Mouse (Mus musculus): ENCODE results near the gene Usp29.
"Not testable (repeated sequence)": the region's sequence is repeated elsewhere in the genome, so short reads cannot be mapped to it uniquely, and the experiment has no call there.

The Usp29 gene

DNA sequence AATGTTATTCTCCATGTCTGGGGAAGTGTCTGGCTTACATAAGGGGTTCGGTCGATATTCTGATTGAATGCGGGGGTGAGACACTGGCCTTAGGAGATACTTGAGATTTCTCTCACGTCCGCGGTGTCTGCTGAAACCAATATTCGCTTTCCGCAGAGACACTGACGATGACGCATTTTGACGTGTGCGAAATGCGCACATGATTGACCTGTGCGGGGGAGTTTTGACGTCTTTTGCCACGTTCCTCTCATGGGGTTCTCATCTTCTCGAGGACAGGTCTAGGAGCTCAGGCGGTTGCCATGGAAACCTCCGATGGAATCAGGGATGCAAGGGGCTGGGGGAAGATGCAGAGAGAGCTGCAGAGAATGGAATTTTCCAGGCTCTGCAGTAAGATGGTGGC lies 144.1 kb downstream of the Usp29 start:
- DNase-seq (ENCODE audit: low spot score in 2 of 2): no peak

DNA sequence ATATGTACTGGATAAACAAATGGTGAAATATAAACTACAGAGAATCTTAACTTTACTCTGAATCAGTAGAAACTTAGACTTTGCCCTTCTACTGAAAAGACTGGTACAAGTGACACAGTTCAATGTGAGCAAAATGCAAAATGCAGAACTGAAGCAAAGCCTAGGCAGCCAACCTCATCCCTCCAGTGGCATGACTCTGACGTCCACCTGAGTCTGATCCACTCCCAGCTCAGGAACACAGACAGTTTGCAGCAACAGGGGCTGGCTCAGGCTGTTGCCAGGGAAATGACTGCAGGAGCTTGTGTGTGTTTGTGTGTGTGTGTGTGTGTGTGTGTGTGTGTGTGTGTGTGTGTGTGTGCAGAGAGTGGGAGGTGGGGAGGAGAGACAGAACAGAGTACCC lies 147.8 kb downstream of the Usp29 start:
- DNase-seq (ENCODE audit: low spot score in 2 of 2): no peak

GRCm38 (mm10) chr7:6878849-6879248 lies 148.5 kb downstream of the Usp29 start:
- DNase-seq (ENCODE audit: low spot score in 2 of 2): not testable (repeated sequence)

- DNase-seq (ENCODE audit: low spot score in 2 of 2): no peak
Observed at GRCm38 (mm10) chr7:6879512-6880164, 149.3 kb downstream of the Usp29 start.

- DNase-seq (ENCODE audit: low spot score in 2 of 2): not testable (repeated sequence)
Observed at GRCm38 (mm10) chr7:6880918-6881317, 150.5 kb downstream of the Usp29 start.

DNA sequence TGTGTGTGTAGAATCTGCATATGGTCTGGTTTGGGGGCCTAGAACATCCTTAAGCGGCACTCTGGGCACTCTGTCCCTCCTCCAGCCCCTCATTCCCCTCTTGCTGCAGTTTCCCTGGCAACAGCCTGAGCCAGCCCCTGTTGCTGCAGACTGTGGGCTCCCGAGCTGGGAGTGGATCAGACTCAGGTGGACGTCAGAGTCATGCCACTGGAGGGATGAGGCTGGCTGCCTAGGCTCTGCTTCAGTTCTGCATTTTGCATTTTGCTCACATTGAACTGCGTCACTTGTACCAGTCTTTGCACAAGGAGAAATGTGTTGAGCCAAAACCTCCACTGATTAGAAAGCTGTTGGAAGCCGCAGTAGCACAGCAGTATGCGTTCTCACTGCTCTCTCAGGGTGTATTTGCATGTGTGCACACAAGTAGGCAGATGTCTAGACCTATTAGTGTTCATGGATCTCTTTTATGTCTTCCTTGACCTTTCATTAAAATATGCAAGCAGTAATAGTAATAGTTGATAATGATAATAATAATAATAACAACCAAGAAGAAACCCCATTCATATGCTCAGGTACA lies 151.2 kb downstream of the Usp29 start:
- DNase-seq (ENCODE audit: low spot score in 2 of 2): no peak

DNA sequence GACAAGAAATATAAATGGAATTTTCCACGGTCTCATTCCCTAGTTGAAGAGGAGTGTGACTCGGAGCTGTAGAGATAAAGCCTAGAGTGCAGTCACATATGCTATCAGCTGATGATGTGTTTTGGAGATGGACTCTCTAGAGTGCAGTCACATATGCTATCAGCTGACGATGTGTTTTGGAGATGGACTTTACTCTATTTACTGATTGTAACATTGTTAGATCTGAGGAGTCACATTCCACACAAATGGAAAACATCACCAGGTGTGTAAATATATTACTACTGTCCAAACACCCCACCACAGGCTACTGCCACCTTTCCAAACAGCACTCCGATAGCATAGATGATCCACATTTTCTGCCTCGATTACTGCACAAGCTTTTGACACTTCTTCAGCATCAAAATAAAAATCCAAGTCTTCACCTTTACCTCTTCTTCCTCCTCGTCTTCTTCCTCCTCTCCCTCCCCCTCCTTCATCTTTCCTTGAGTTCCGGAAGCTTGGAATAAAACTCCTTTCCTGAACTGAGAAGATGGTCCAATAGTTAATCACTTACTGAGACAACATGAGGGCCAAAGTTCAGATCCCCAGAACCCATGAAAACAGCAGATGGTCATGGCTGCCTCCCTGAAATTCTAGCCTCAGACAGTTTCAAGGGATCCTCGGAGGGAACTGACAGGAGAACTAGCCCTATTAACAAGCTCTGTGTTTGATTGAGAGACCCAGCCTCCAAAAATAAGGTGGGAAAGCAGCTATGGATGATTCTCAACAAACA lies 153.2 kb downstream of the Usp29 start:
- DNase-seq (ENCODE audit: low spot score in 2 of 2): no peak

- no peak for DNase-seq (ENCODE audit: low spot score in 2 of 2)
Observed at GRCm38 (mm10) chr7:6885416-6885815, 155.0 kb downstream of the Usp29 start.

- DNase-seq (ENCODE audit: low spot score in 2 of 2): no peak
Observed at GRCm38 (mm10) chr7:6886896-6887295, 156.5 kb downstream of the Usp29 start.

DNA sequence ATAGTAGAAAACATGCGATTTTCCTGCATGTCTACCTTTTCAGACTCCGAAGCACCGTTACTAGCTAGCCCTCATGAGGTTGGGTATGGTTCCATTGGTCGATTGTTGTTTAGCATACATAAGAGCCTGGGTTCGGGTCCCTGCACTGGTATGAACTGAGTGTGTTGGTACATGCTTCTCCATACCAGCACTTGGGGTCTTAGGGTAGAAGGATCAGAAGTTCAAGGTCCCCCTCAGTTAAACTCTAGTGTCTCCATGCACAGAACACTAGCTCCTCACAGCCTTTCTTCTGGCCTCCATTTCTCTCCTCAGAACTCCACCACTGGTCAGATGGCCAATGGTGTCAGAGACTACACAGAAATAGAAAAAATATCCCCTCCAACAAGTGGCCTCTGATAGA lies 159.5 kb downstream of the Usp29 start:
- no peak for DNase-seq (ENCODE audit: low spot score in 2 of 2)

DNA sequence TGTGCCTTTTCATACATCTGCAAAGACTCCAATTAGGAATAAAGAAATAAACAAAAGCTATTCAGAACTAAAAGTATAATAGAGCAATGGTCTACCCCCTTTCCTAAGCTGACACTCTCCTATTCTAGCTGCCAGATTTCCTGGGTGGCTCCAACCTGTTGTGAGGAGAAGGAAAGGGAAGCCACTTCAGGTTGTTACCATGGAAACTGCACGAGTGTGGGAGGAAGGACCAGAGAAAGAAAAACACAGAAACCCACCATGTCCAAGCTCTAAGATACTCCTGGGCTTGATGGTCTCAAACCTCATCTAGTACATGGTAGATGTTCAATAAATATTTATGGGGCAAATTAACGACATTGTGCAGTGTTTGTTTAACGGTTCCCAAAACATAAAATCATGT lies 160.8 kb downstream of the Usp29 start:
- no peak for DNase-seq (ENCODE audit: low spot score in 2 of 2)

- DNase-seq (ENCODE audit: low spot score in 2 of 2): not testable (repeated sequence)
Observed at GRCm38 (mm10) chr7:6897021-6897420, 166.6 kb downstream of the Usp29 start.

- no peak for DNase-seq (ENCODE audit: low spot score in 2 of 2)
Observed at GRCm38 (mm10) chr7:6900672-6901071, 170.3 kb downstream of the Usp29 start.

- DNase-seq (ENCODE audit: low spot score in 2 of 2): no peak
Observed at GRCm38 (mm10) chr7:6903489-6903888, 173.1 kb downstream of the Usp29 start.

DNA sequence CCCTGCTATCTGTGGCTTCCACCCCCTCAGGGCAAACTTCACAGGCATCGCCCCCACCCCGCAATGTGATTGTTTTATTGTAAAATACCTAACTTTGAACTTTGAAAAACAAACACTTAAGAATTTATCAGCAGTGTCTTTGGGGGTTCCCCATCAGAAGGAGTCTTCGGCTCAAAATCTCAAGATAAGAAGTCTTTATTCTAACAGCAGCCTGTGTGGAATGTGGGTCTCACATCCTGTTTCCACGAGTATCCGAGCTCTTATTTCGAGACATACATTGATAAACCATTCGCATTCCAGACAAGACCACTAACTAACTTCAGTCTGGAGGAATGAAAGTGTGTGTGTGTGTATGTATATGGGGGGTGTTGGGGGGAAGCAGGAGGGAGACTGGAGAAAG lies 180.1 kb downstream of the Usp29 start:
- DNase-seq (ENCODE audit: low spot score in 2 of 2): no peak

- no peak for DNase-seq (ENCODE audit: low spot score in 2 of 2)
Observed at GRCm38 (mm10) chr7:6911731-6912130, 181.4 kb downstream of the Usp29 start.

DNA sequence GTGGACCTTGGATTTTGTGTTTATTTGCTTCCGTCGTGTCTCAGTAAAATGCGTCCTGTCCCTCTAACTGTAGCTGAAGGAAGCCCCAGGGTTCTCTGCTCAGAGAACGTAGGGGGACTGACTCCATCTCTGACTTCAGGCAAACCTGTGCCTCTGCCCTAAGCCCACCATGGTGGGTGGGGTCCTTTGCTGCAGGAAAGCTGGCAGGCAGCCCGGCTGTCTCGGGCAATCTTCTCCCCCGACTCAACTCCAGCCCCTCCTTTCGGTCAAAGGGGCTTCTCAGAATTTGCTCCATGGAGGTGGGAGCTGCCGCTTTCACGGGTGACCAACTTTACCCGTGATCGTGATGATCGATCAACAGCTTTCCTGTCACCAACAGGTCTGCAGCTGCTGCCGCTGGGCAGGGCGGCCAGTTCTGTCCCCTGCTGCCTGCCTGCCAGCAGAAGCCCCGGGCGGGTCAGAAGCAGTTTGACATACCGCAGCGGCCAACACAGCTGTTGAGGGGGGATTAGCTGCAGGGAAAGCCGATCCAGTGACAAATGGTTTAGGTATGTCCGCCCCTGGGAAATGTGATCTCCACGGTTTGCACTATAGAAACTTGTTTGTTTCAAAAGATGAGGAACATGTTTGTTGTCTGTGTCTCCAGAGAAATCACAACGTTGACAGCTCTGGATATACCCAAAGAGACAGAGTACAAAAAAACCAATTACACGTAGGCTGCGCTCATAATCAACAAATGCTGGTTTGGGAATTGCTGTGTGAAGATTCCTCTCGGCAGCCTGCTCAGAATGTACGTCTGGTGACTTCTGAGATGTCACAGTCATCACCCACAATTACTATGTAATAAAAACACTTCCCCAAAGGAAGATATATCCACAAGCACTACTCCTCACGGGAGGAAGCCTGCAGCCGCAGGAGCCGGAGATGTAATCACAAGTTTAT lies 183.3 kb downstream of the Usp29 start:
- DNase-seq (ENCODE audit: low spot score in 2 of 2): no peak

DNA sequence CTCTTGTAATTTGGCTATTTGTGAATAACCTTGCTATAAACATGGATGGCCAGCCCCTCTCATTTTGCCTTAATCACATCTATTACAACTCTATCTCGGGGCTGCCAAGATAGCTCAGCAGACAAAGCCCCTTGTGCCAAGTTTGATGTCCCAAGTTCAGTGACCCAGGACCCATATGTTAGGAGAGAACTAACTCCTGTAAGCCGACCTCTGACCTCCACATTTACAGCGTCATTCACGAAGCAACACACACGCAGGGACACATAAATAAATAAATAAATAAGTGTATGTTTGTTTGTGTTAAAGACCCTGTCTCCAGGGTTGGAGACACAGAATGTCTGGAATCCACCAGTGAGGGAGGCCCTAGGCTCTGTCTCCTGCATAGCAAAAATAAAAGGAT lies 186.7 kb downstream of the Usp29 start:
- DNase-seq (ENCODE audit: low spot score in 2 of 2): no peak

DNA sequence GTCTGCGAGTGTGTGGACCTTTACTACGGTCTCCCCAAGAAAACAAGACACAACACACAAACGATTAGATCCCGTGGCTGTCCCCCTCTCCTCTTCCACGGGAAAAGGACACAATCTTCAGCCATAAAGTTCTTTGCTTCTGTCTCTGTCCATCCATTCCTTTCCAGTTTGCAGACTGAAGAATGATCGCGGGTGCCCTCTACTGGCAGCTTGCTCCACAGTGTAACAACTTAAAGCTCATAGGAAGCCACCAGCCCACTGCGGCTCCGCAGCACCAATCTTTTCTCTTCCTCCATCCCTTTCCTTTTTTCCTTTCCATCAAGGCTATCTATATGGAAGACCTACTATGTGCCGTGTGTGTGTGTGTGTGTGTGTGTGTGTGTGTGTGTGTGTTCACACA lies 187.9 kb downstream of the Usp29 start:
- DNase-seq (ENCODE audit: low spot score in 2 of 2): peak; percentile 9 to 61

DNA sequence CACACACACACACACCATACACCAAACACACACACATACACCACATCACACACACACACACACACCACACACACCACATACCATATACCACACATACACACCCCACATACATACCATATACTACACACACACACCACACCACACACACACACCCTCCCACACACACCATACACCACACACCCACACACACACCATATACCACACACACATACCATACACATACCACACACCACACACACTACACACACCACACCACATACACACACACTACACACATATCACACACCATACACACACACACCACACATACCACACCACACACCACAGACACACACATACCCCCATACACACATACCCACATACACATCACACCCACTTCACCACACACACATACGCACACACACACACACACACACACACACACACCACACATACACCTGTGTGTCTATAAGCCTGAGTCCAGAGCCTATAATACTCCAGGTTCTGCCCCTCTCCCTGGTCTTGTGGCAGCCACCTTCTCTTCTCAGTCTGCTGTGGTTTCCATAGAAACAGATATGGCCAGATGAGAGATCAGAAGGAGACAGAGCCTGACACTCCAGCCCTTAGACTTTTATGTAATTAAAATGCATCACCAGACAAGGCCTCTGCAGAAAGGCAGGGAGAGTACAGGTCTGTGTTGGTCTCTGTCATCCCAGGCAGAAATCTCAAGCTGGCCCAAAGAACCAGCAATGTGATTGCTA lies 188.9 kb downstream of the Usp29 start:
- no peak for DNase-seq (ENCODE audit: low spot score in 2 of 2)

DNA sequence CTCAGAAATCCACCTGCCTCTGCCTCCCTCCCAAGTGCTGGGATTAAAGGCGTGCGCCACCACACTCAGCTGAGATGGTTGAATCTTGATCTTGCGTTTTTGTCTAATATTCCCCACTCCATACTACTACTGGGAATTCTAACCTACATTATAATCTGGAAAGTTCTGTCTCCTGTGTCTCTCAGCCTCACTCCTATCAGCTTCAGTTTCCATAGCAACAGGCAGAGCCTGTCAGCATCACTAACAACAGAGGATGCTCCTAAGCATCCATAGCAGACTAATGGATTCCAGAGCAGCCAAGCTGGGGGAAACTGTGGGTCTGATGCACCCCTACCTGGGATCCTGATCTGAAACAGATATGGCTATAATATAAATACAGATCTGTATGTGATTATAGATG lies 193.1 kb downstream of the Usp29 start:
- DNase-seq (ENCODE audit: low spot score in 2 of 2): no peak
